Mouse (Mus musculus) forebrain, postnatal 0 days (tissue): ENCODE data around the gene D16Ertd472e. TPM values are rescaled to one million over a fixed set of nuclear protein-coding genes. Genes with fewer than 3 reads are reported as not detected.

Source experiments
- ATAC-seq: fragments of 200-750 bp; cut with Nextera tagmentation; 2 replicates; pipeline ENCODE4 v1.8.0; 2017; ENCODE audit warnings: mild to moderate bottlenecking, moderate library complexity
- DNase-seq: peaks from one replicate; pipeline ENCODE4 v3.0.0-alpha.2; 2015
- H3K27ac ChIP-seq: fragments of 300-500 bp; sonication (generic); 2 replicates; pipeline ENCODE4 v1.5.1; 2014; ENCODE audit warnings: low read depth, mild to moderate bottlenecking, antibody characterized with exemption, low read length, moderate library complexity, mixed read lengths
- H3K27me3 ChIP-seq: fragments of 300-500 bp; sonication (generic); 2 replicates; pipeline ENCODE4 v1.6.1; 2014; ENCODE audit warnings: mild to moderate bottlenecking, low read length, mixed read lengths; ENCODE audit not compliant: insufficient read depth
- H3K36me3 ChIP-seq: fragments of 300-500 bp; sonication (generic); 2 replicates; pipeline ENCODE4 v1.6.1; 2014; ENCODE audit warnings: mild to moderate bottlenecking, moderate library complexity; ENCODE audit not compliant: insufficient read depth
- H3K4me1 ChIP-seq: fragments of 300-500 bp; sonication (generic); 2 replicates; pipeline ENCODE4 v1.6.1; 2014; ENCODE audit warnings: antibody characterized with exemption; ENCODE audit not compliant: insufficient read depth
- H3K4me2 ChIP-seq: fragments of 300-500 bp; sonication (generic); 2 replicates; pipeline ENCODE4 v1.6.1; 2014; ENCODE audit warnings: low read depth, mild to moderate bottlenecking, moderate library complexity
- H3K4me3 ChIP-seq: fragments of 300-500 bp; sonication (generic); 2 replicates; pipeline ENCODE4 v1.5.1; 2014; ENCODE audit warnings: low read depth, low read length, mixed read lengths
- H3K9ac ChIP-seq: fragments of 300-500 bp; sonication (generic); 2 replicates; pipeline ENCODE4 v1.6.1; 2014; ENCODE audit warnings: mild to moderate bottlenecking
- H3K9me3 ChIP-seq: fragments of 300-500 bp; sonication (generic); 2 replicates; pipeline ENCODE4 v1.6.1; 2016; ENCODE audit warnings: low read length
- CTCF ChIP-seq: sonication (generic); IDR thresholded peaks from 2 replicates; pipeline ENCODE4 v1.5.1; 2016; ENCODE audit warnings: antibody characterized with exemption, control low read depth, low read depth
- WGBS: fragments of 180-500 bp; shearing (Covaris S2); extraction: QIAGEN DNeasy Blood & Tissue Kit; methylation state at CpG from one replicate; pipeline ENCODE4 v1.1.7; 2014; 5-methylcytosine and 5-hydroxymethylcytosine counted together
- polyA plus RNA-seq: library from polyadenylated mRNA; unstranded; fragments of >200 nt; fragmentation: Nextera tagmentation; extraction: Ambion mirVana; gene quantifications from 2 replicates; pipeline ENCODE4 v1.2.1, GENCODE M21; 2015
- total RNA-seq: library from RNA; depleted of rRNA; stranded (reverse); fragments of >200 nt; gene quantifications from 2 replicates; pipeline ENCODE4 v1.2.3, GENCODE M21; 2014; rRNA removed

The D16Ertd472e gene
- total RNA-seq (5.1 and 9.1 TPM in 2 replicates), polyA plus RNA-seq (6.9 and 7.8 TPM in 2 replicates)

GRCm38 (mm10) chr16:78576478-78577084 is at the start of gene D16Ertd472e:
Gene D16Ertd472e (minus strand): TSS chr16:78576708.
- Histone ChIP-seq H3K4me2 (peak within 1 kb of the TSS; percentile 59), H3K27ac (peak within 1 kb of the TSS; percentile 85), H3K4me3 (peak within 1 kb of the TSS; percentile 68), H3K27me3 (no peaks in the 10 kb centered on the region), H3K9ac (peak within 1 kb of the TSS; percentile 68), H3K36me3 (no peaks in the 10 kb centered on the region), H3K4me1 (peaks cover 11% of the 10 kb centered on the region; the same call in 1 of the 2 replicates), H3K9me3 (no peaks in the 10 kb centered on the region)
- peak; percentile 88 for DNase-seq
- 3% methylated on average over 53 of the region's 70 CpGs for WGBS
- TF ChIP-seq CTCF = no peak
- ATAC-seq = peak; percentile 97

DNA sequence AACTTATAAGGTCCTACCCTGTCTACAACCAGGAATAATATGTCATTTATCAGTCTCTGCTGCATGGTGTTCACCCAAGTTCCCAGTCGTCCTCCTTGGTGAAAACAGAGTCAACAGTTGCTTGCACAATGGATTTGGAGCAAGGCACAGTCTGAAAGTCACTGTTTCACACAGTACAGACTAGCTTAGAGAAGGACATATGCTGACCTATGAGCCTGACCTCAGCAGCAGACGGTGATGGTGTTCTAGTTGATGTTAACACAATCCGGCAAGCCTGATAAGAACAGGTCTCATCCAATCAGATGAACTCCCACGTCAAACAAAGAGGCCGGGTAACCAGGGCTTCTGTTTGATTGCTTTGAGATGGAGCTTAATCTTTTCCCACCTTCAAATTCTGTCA is 46.2 kb upstream of the D16Ertd472e start:
- Histone ChIP-seq H3K4me1 (no peaks in the 10 kb centered on the region), H3K9me3 (no peaks in the 10 kb centered on the region), H3K27me3 (no peaks in the 10 kb centered on the region), H3K36me3 (no peaks in the 10 kb centered on the region), H3K4me3 (no peak overlapping the region), H3K4me2 (no peak overlapping the region), H3K9ac (no peak overlapping the region), H3K27ac (no peak overlapping the region)
- ATAC-seq = no peak
- no peak for DNase-seq
- no peak for TF ChIP-seq CTCF
- WGBS = 73% methylated on average over 5 of the region's 5 CpGs

- WGBS = 93% methylated on average over 5 of the region's 5 CpGs
- Histone ChIP-seq H3K4me2 (no peak overlapping the region), H3K27ac (no peak overlapping the region), H3K36me3 (no peaks in the 10 kb centered on the region), H3K27me3 (no peaks in the 10 kb centered on the region), H3K4me1 (no peaks in the 10 kb centered on the region), H3K9ac (no peak overlapping the region), H3K4me3 (no peak overlapping the region), H3K9me3 (no peaks in the 10 kb centered on the region)
- no peak for TF ChIP-seq CTCF
- DNase-seq (no peak), ATAC-seq (no peak)
These were observed 42.9 kb upstream of the D16Ertd472e start for GRCm38 (mm10) chr16:78619386-78619785.

GRCm38 (mm10) chr16:78617757-78618532 is 41.4 kb upstream of the D16Ertd472e start:
- 97% methylated on average over 11 of the region's 11 CpGs for WGBS
- H3K27ac ChIP-seq = no peak overlapping the region
- no peaks in the 10 kb centered on the region for H3K27me3 ChIP-seq
- H3K4me2 ChIP-seq = no peak overlapping the region
- no peaks in the 10 kb centered on the region for H3K9me3 ChIP-seq
- no peak for DNase-seq
- H3K36me3 ChIP-seq = no peaks in the 10 kb centered on the region
- no peak for ATAC-seq
- no peaks in the 10 kb centered on the region for H3K4me1 ChIP-seq
- TF ChIP-seq CTCF = no peak
- H3K9ac ChIP-seq = no peak overlapping the region
- H3K4me3 ChIP-seq = no peak overlapping the region

GRCm38 (mm10) chr16:78606202-78606601 is 29.7 kb upstream of the D16Ertd472e start:
- Histone ChIP-seq H3K4me3 (no peak overlapping the region), H3K9me3 (no peaks in the 10 kb centered on the region), H3K27me3 (no peaks in the 10 kb centered on the region), H3K9ac (no peak overlapping the region), H3K27ac (no peak overlapping the region), H3K4me2 (no peak overlapping the region), H3K36me3 (no peaks in the 10 kb centered on the region), H3K4me1 (no peaks in the 10 kb centered on the region)
- ATAC-seq = no peak
- no peak for TF ChIP-seq CTCF
- 47% methylated on average over 4 of the region's 4 CpGs for WGBS
- DNase-seq = no peak

- Histone ChIP-seq H3K27ac (no peak overlapping the region), H3K4me1 (no peaks in the 10 kb centered on the region), H3K4me3 (no peak overlapping the region), H3K9me3 (no peaks in the 10 kb centered on the region), H3K4me2 (no peak overlapping the region), H3K27me3 (no peaks in the 10 kb centered on the region), H3K36me3 (no peaks in the 10 kb centered on the region), H3K9ac (no peak overlapping the region)
- ATAC-seq (no peak), DNase-seq (no peak)
- TF ChIP-seq CTCF = no peak
- 60% methylated on average over 1 of the region's 1 CpGs for WGBS
These were observed 22.4 kb upstream of the D16Ertd472e start for GRCm38 (mm10) chr16:78598919-78599318.

- no peaks in the 10 kb centered on the region for H3K9me3 ChIP-seq
- TF ChIP-seq CTCF = no peak
- ATAC-seq (no peak), DNase-seq (no peak)
- H3K27ac ChIP-seq = no peak overlapping the region
- no peaks in the 10 kb centered on the region for H3K27me3 ChIP-seq
- H3K4me3 ChIP-seq = no peak overlapping the region
- 66% methylated on average over 2 of the region's 2 CpGs for WGBS
- no peak overlapping the region for H3K9ac ChIP-seq
- H3K4me2 ChIP-seq = no peak overlapping the region
- no peaks in the 10 kb centered on the region for H3K36me3 ChIP-seq
- H3K4me1 ChIP-seq = no peaks in the 10 kb centered on the region
These were observed 19.9 kb upstream of the D16Ertd472e start for GRCm38 (mm10) chr16:78596381-78596780.
